Mouse (Mus musculus) testis, postnatal 10 days (tissue): ENCODE measurements at regions not wholly inside any gene's neighbourhood (a gene's known extent, or its start where the extent isn't known, plus 50 kb on each side); places are given as distances from the start of the nearest gene placed in this dataset.

Experiments
- DNase-seq: peaks from one replicate; pipeline ENCODE4 v3.0.0; 2021; ENCODE audit warnings: low spot score

DNA sequence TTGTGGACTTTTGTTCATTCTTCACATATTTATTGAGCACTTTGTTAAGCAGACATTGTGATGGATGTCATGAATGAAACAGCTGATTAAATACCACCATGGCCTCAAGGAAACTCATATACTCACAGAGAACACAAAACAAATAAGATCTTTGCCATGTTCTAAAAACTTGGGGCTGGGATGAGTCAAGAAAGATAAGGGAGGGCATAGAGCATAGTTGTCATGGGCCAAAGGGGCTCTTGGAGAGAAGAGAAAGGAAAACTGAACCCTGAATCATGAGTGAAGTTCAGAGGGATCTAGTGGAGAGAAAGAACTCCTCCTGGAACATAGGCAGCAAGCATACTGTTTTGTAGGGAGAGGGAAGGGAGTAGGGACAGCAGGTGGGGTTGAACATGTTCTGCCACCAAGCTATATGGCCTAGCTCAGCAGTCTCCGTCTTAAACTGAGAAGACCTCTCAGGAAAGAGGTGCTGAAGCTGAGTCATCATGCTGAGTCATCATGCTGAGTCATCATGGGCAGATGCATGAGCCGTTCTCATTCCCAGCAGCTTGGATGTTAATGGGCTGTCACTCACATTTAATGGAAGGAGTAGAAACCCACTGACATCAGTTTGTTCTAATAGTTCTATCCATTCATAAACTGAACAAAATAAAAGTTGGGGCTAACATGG is 69.6 kb downstream of the Cetn3 start:
- DNase-seq: no peak

DNA sequence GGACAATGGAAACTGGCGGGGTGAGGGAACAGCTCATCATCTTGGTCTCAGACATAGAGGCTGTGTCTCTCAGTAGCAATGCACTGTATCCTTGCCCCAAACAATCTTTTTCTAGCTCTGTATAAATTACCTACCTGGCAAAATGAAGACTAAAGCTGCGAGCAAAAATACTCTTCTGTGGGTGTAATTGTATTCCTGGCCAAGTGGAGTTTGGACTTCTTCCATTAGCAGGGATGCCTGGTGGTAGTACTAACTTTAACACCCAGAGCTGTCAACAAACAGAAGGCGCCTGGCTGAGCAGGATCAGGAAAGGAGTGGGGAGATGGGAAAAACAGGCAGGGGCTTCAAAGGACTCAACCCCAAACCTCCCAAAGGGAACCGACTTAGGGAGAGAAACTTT is 73.2 kb downstream of the Cetn3 start:
- DNase-seq: no peak

DNA sequence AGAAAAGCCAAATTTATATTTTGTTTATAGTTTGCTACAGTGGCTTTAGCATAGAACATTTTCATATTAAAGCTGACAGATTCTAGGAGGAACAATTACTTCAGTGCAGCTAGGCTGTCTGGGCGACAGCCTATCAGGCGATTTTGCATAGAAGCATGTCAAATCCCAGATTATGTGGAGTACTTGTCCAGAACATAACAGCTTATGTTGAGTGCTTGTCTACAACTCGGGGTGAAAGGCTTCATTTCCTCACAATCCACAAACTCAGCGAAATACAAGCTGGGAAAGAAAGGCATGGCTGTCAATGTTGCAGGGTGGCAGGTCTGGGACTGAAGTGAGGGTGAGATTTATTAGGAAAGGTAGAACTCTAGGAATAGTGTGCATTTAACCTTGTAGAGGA is 77.8 kb downstream of the Cetn3 start:
- no peak for DNase-seq

DNA sequence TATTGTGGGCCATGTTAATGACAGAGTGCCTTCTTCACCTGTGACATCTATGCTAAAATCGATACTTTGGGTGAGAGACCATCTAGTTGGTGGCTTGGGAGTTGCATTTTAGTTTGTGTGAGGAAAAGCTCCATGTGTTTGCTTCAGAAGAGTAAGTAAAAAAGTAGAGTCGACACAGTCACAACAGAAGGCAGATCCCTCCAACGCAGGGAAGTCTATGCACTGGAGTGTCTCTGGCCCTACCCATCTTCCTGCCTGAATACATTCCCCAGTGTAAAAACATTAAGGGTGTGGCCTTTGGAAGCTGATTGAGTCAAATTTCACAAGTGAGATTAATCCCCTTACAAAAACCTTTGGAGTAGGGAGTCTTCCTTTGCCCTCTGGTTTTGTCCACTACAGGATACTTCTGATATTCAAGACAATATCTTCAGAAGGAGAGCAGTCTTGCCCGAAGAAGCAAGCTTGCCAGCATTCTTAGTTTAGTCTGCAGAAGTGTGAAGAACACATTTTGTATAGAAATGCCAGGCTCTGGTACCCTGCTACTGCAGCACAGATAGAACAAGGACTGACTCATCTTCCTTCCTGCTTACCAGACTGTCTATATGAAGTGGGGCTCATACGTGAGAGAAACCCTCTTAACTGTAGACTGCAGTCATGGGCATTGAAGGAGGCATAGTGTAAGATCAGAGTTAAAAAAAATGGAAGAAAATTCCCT is 79.2 kb downstream of the Cetn3 start:
- DNase-seq: no peak

DNA sequence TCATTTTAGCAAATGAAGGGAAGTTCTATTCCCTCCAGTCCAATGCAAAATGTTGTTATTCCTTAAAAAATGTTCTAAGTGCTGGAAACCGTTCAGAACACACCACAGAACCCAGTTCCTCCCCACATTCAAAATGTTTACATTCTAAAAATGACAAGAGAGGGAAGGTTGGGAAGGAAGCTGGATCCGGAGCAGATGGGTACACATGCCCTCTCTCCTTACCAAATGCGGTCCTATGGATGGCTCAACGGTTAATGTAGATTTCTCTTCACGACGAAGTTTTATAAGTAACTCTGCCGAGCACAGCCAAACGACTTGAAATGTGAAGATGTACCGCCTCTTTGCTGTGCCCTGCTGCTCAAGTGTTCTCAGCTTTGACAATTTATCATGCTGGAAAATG is 88.3 kb downstream of the Cetn3 start:
- no peak for DNase-seq

DNA sequence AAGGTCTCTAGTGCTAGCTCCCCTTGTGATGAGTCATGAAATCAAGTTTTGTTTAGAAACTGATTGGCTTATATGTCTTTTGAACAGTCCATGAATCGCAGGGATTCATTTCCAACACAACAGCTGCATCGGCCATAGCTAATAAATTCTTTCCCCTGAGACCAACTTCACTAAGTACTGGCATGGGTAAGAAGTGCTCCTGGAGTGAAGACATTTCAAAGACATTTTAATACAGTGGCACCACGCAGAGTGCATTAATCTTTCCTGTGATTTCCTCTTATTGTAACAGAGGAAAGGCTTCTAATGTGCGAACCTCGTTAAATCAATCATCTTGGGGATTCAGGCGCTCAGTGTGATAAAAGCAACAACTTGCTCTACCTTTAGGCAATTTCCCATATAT is 103.0 kb downstream of the Cetn3 start:
- DNase-seq: no peak

DNA sequence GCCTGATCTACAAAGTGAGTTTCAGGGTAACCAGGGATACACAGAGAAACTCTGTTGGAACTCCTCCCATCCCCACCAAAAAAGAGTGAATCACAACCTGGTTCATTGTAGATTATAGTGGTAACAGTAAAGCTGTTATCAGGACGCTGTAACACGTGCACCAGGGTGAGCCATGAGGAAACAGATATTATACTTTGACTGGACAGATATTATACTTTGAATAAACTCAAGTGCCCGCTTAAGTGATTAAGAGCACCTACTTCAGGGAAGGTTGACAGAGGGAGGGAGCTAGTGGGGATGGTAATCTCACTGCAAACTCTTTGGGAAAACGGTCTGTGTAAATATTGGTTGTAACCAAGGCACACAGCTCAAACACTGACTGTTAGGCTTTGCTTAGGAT is 147.4 kb downstream of the Cetn3 start:
- no peak for DNase-seq

DNA sequence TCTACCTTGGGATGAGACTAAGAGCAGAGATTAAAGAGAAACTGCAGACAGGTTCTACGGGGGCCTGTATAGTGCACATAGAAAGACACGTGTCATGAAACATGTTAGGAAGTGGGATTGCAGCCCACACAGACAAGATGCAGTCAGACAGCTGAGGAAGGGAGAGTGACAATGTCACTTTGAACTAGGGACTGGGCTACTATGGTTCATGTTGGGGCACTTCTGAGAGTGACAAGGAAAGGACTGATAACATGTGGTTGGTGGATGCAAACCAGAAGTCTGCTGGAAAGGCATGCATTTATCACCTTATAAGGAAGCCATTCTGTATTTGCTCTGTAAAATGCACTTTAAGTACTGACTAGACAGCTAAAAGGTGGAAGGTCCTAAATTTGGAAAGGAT is 148.3 kb downstream of the Cetn3 start:
- no peak for DNase-seq

DNA sequence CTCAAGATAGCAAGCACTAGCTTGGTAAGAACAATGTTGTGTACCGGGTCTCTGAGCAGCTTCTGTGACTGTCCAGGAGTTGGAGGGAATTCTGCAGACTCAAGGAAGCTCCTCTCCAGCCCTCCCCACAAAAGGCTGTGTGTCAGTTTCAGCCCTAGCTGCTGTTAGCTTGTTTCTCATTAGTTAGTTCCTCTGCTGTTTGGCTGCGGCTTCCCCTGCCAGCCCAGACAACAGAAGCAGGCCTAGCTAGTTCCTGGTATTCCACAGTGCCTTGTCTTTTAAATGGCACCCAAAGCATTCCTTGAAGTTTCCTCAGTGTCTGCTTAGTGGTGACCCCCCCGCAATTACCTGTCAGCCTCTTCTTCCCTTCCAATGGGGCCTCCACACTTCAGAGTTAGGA is 154.2 kb downstream of the Cetn3 start:
- DNase-seq: no peak

DNA sequence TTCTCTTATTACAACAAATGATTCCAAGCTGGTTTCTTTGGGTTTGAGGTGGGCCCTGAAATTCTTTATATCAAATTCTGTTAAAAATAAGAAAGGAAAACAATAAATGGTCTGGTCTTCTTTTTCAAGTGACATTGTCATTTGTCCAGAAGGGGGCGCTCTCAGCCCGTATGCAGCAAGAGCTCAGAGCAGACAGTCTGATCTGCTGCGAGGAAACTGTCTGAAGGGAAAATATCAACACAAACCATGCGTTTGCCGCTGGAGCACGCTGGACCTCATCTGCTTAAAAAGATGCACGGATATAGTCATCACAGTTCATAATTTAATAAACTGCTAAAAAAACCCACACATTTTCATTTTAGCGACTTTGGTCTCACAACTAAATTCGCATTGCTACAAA is 161.2 kb downstream of the Cetn3 start:
- peak; percentile 90 for DNase-seq

DNA sequence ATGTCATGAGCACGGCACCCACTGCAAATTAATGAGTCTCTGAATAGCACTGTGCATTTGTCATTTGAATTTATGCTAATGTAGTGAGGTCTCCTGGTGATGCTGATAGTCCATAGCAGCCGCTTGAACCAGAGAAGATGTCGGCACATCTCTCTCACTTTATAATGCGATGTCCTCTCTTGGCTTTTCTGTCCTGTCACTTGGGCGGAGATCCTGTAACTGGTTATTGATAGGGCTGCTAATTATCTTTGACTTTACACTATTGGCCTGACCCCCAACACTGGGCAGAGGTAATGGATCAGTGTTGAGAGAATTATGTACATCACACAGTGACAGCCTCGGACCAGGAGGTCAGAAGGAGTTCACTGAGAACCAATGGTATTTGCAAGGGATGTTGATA is 161.6 kb downstream of the Cetn3 start:
- DNase-seq: no peak

DNA sequence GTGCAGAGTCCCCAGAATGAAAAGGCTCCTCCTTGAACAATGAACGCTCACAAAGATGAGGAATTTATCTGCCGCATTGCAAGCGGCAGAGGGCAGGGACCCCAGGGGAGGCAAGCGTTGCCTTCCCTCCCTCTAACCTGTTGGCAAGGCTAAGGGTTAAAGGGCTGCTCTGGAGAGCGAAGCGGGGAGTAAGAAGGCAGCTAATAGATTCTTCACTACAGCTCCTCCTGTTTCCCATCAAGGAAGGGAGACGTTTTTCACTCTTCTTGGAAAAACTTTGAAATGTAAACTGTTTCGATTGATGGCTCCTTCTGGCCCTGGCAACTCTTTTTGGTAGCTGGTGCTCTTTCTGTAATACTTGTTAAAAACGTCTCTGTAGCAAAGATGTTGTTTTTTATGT is 162.9 kb downstream of the Cetn3 start:
- no peak for DNase-seq

DNA sequence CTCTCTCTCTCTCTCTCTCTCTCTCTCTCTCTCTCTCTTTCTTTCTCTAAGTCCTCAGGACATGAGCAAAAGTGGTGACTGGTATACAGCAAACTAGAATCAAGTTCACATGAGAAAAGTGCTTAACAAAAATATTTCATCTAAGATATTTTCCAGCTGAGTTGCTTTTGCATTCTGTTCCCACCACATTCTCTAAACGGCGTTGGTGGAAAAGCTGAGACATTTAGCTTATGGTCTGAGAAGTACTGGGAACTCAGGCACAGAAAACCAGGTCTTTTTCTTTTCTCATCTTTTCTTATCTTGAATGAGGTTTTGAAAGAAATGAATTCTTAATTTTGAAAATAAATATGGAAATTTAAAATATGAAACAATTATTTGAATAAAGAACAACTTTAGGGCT is 182.6 kb downstream of the Cetn3 start:
- no peak for DNase-seq

DNA sequence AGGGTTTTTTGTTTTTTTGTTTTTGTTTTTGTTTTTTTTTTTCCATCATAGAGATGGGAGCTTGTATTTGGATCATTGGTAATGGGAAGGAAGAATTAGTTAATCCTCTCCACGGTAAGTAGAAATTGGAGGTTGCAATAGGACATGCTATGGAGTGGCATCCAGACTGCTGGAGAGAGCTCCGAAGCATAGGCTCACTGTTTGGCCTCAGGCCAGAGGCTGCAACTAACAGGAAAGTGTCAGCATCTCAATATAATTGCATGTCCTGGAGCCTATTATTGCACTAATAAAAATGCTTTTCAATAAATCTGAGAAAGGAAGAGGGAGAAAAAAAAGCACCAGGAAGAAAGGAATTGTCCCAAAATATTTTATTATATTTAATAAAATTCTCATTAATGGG is 193.0 kb downstream of the Cetn3 start:
- no peak for DNase-seq

DNA sequence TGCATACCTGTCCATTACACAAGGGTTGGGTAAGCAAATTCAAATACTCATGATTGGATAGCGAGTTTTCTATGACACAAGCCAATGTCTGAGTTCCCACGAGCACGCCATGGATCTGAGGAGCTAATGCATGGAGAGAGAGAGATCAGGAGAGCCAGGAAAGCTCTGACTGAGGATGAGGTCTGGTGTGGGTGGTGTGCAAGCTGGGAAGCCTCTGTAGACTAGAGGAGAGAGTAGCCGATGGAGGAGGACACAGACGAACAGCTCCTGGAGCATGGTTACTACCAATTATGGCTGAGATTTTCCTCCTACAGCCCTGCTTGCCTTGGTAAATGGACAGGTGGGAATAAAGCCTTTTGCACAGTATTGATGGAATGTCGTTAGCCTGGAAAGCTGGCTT is 195.1 kb downstream of the Cetn3 start:
- DNase-seq: no peak

DNA sequence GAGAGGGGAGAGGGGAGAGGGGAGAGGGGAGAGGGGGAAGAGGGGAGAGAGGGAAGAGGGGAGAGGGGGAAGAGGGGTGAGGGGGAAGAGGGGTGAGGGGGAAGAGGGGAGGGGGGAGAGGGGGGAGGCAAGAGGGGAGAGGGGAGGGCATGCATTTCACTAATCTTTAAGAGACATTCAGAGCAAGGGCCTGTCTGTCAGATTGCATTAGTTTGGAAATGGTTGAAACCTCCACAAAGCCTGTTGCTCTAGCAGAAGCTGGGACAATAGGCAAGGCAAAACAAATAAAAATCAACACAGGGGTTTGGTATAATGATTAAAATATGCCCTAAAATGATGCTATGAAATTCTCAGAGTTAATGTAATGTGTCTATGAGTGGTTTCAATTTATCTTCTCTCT is 196.4 kb downstream of the Cetn3 start:
- DNase-seq: no peak

DNA sequence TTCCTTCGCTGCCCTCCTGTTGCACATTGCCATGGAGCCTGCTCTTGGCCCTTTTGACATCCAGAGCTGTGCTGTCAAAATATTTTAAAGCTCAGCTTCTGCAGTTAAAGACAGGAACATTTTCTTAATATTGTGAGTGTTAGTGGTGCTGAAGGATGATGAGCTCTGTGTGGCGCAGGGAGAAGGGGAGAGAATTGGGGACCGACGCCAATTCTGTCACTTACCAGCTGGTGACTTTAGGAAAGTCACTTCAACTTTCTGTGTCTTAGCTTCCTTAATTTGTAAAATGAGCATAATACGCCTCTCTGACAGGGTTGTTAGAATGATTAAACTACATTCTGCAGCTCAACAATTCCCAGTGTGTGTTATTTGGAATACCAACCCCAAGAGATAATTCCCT is 197.2 kb downstream of the Cetn3 start:
- DNase-seq: no peak

DNA sequence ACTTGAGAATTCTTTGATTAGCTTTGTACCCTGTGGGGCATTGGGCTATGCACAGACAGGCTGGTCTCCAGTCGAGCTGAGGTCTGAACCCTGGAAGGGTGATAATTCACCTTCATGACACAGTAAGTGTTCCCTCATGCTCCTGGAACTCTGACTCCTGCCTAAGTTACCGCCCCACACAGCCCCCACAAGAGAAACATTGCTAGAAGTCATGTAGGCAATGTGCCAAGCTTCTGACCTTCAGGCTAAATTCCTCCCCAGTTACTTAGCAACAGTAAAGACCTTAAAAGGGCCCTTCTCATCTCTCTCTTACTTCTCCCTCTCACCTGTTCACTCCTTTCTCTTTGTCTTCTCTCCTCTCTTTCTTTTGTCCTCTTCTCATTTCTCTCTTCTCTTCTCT is 199.6 kb downstream of the Cetn3 start:
- no peak for DNase-seq

DNA sequence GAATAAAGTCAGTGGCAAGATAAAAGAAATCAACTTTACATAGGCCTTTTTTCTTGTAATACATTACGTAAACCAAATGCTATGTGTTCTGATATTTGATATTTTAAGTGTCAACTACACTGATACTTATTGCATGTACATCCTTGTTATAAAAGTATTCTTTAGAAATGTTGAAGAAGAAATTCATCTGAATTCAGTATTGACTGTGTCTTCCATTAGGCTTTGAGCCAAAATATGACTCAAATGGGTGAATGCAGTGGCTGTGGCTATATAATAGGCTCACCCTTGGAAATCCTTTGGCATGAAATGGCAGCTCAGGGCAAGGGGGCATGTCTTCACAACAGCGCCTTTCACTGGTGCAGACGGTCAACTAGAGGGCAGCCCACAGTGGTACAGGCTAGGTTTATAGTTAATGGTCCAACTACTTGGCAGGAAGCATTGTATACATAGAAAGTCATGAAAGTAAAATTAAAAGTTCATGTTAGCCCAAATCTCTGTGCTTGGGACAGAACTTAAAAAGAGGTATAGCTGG is 217.9 kb downstream of the Cetn3 start:
- DNase-seq: no peak

DNA sequence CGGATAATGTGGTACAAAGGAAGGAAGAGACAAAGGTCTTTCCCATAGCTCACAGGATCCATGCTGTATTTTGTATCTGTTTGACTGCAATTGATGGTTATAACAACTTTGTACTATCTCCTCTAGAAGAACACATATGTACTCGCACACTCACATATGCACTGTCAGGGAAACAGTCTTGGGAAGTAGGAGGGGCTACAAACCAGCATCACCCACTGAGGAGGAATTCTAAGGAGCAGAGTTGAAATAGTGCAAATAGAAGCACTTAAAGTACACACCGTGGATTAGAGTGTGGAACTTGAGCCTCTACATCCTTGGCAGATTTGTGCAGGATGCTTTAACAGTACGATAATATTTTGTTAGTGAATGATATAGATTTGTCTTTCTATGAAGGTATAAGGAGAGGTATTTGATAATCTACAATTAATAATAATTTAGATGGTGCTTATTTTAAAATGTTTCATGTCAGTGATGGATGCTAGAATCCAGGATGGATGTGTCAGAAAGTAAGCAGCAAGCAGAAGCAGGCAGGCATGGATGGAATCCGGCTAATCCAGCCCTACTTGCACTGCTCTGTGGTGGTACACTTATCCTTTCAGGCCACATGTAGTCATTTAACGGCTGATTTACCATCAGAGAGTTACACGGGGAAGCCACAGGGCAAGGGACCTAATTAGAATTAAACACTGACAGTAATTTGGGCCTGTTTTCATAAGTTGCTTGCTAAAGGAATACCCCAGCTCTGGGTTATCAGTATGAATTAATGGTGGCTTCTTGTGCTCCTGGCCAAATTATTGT is 223.3 kb downstream of the Cetn3 start:
- no peak for DNase-seq

DNA sequence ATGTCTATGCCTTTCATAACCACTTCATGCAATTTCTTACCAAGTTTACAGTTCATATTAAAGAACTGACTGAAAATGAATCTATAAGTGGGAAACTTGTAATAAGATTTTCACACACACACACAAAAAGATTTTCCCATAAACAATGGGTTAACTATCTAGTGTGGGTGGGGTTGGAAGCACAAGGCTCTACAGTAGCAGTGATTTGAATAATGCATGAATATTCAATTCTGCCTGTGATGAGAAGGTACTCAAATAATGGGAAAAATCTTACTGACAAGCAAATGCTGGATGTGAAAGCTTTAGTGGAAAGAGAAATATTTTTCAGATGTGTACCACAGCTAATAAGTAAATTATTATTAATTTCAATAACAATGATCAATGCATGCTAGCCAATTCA is 224.3 kb downstream of the Cetn3 start:
- no peak for DNase-seq

DNA sequence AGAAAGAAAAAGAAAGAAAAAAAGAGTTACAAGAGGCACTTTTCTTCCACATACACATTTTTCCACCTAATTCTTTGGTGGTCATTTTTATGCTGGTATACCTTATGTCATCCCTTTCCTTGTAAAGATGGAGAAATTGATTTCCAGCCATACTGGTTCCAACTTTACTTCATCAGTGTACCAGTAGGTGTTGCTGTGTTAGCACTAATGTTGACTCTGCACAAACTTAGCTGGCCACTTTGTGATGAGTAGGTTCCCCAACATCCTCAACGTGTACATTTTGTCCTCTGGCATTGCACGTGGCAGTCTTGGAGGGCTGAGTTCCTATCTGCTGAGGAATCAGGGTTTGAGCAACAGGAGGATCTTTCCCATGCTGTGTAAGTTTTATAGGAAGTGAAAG is 256.7 kb downstream of the Cetn3 start:
- DNase-seq: no peak

DNA sequence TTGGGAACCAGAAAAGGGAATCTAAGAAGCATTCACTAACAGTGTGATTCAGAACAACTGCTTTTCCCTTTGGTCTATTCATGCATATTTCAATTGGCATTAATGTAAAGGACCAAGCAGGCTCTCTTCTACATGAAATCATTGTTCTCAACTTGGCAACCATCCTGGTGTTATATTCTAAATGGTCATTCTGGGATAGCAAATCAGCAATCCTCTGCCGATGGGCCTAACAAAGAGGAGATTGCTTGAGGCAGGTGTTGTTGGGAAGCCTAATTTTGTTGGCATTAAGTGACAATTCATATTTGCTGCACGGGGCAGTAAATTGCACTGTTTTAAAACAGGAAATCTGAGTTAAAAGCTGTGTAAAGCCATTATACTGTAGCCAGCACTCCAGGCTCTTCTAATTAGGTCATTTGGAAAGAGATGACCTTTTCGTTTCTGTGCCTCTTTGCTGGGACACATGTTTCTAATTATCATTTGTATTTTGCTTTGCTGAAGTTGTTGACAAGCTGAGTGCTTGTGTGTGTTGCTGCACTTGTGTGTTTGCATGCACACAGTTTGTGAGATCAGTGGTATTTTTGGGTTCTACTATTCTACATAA is 275.4 kb downstream of the Cetn3 start:
- no peak for DNase-seq
